Mouse (Mus musculus): ENCODE measurements around the gene Thsd4.

Gene Thsd4

GRCm38 (mm10) chr9:60521806-60522264, at the start of gene Thsd4:
Thsd4 (minus strand) TSS chr9:60522046.
- in situ Hi-C loops (cut with MseI, MboI), result no loop called here

GRCm38 (mm10) chr9:60571041-60571440, 49.2 kb upstream of the Thsd4 start:
- in situ Hi-C loops (cut with MseI, MboI), result no loop called here

GRCm38 (mm10) chr9:60569366-60569765, 47.5 kb upstream of the Thsd4 start:
- in situ Hi-C loops (cut with MseI, MboI), result no loop called here

GRCm38 (mm10) chr9:60563809-60564208, 42.0 kb upstream of the Thsd4 start:
- in situ Hi-C loops (cut with MseI, MboI), result no loop called here

GRCm38 (mm10) chr9:60562443-60563371, 40.9 kb upstream of the Thsd4 start:
- in situ Hi-C loops (cut with MseI, MboI), result no loop called here

- in situ Hi-C loops (cut with MseI, MboI), result no loop called here
Observed at GRCm38 (mm10) chr9:60561641-60562289, 39.9 kb upstream of the Thsd4 start.

GRCm38 (mm10) chr9:60558507-60558906, 36.7 kb upstream of the Thsd4 start:
- in situ Hi-C loops (cut with MseI, MboI), result loop anchor here in 1 of 2 experiments (10.0 kb wide), 1 partner anchor 314 kb away; no protein-coding TSS in a partner anchor

- in situ Hi-C loops (cut with MseI, MboI), result loop anchor here in 1 of 2 experiments (10.0 kb wide), 1 partner anchor 306 kb away; no protein-coding TSS in a partner anchor
Observed at GRCm38 (mm10) chr9:60551238-60551637, 29.4 kb upstream of the Thsd4 start.

- in situ Hi-C loops (cut with MseI, MboI), result no loop called here
Observed at GRCm38 (mm10) chr9:60548182-60548581, 26.3 kb upstream of the Thsd4 start.

- in situ Hi-C loops (cut with MseI, MboI), result no loop called here
Observed at GRCm38 (mm10) chr9:60546169-60546568, 24.3 kb upstream of the Thsd4 start.

GRCm38 (mm10) chr9:60545361-60546096, 23.7 kb upstream of the Thsd4 start:
- in situ Hi-C loops (cut with MseI, MboI), result no loop called here

- in situ Hi-C loops (cut with MseI, MboI), result no loop called here
Observed at GRCm38 (mm10) chr9:60543422-60544015, 21.7 kb upstream of the Thsd4 start.

- in situ Hi-C loops (cut with MseI, MboI), result no loop called here
Observed at GRCm38 (mm10) chr9:60530310-60530709, 8.5 kb upstream of the Thsd4 start.

- in situ Hi-C loops (cut with MseI, MboI), result no loop called here
Observed at GRCm38 (mm10) chr9:60529348-60530243, 7.8 kb upstream of the Thsd4 start.

GRCm38 (mm10) chr9:60528269-60528668, 6.4 kb upstream of the Thsd4 start:
- in situ Hi-C loops (cut with MseI, MboI), result no loop called here

GRCm38 (mm10) chr9:60527836-60528235, 6.0 kb upstream of the Thsd4 start:
- in situ Hi-C loops (cut with MseI, MboI), result no loop called here

- in situ Hi-C loops (cut with MseI, MboI), result no loop called here
Observed at GRCm38 (mm10) chr9:60527051-60527450, 5.2 kb upstream of the Thsd4 start.

- in situ Hi-C loops (cut with MseI, MboI), result no loop called here
Observed at GRCm38 (mm10) chr9:60526195-60526594, 4.3 kb upstream of the Thsd4 start.

GRCm38 (mm10) chr9:60521143-60521542, 703 bp downstream of the Thsd4 start:
- in situ Hi-C loops (cut with MseI, MboI), result no loop called here

GRCm38 (mm10) chr9:60519601-60520000, 2.2 kb downstream of the Thsd4 start:
- in situ Hi-C loops (cut with MseI, MboI), result no loop called here

Data from mouse trophoblast stem cell (cell line).